Mouse (Mus musculus): Measurements from ENCODE around the gene Lamc2. TPM values are rescaled to one million over a fixed set of nuclear protein-coding genes. Genes with fewer than 3 reads are reported as not detected.
A peak's percentile ranks its signal among the peaks of the same experiment; 100 is the strongest.

Gene Lamc2
- polyA plus RNA-seq, 1 experiment from 2014 or later = 62.9 TPM

DNA sequence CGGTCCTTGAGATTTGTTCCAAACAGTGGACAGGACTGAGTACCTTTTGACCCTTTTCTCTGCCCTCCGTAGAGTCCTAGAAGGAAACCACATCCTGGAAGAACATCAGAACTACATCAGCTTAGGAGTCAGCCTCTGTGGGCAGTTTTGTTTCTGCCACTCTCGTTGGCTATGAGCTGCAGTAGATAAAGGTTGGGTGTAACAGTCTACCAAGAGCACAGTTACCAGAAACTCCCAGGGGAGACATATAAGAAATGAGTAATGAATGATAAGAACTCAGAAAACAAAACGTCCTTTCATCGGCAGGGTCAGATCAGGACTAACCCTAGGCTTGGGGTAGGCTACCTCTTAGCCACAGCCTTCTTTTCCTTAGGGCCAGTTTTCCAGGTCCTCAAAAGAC is 64.9 kb downstream of the Lamc2 start:
- Histone ChIP-seq H3K27me3 (replicated peaks; ENCODE audit: insufficient read depth, low read length) (no peaks in the 10 kb centered on the region), H3K9ac (replicated peaks; ENCODE audit: low read depth) (no peak overlapping the region), H3K4me1 (ENCODE audit: insufficient read depth, low read depth, low read length) (peaks cover 6% of the 10 kb centered on the region), H3K4me3 (ENCODE audit: low read depth, low read length) (no peak overlapping the region), H3K36me3 (ENCODE audit: insufficient read depth, low read length) (no peaks in the 10 kb centered on the region), H3K4me2 (replicated peaks; ENCODE audit: low read depth, low read length) (no peak overlapping the region), H3K9me3 (ENCODE audit: low read length) (no peaks in the 10 kb centered on the region), H3K27ac (ENCODE audit: low read length) (no peak overlapping the region)
- no peak for DNase-seq (ENCODE audit: low spot score)
- WGBS = 66% methylated on average over 5 of the region's 5 CpGs
- no peak for ATAC-seq
- TF ChIP-seq CTCF (IDR thresholded peaks at IDR 0.05) = no peak
- 0 out of 2 replicates have a peak, but pooled peaks have one; percentile 37 for TF ChIP-seq EP300 (IDR thresholded peaks at IDR 0.05)

GRCm38 (mm10) chr1:153120544-153120943 is 65.7 kb downstream of the Lamc2 start:
- no peak overlapping the region for H3K4me3 ChIP-seq (ENCODE audit: low read depth, low read length)
- H3K4me1 ChIP-seq (ENCODE audit: insufficient read depth, low read depth, low read length) = no peaks in the 10 kb centered on the region
- no peak overlapping the region for H3K4me2 ChIP-seq (replicated peaks; ENCODE audit: low read depth, low read length)
- H3K9ac ChIP-seq (replicated peaks; ENCODE audit: low read depth) = no peak overlapping the region
- H3K27ac ChIP-seq (ENCODE audit: low read length) = no peak overlapping the region
- DNase-seq (ENCODE audit: low spot score) = no peak
- no peak for ATAC-seq
- no peak for TF ChIP-seq EP300 (IDR thresholded peaks at IDR 0.05)
- TF ChIP-seq CTCF (IDR thresholded peaks at IDR 0.05) = no peak
- WGBS = 63% methylated on average over 6 of the region's 6 CpGs
- no peaks in the 10 kb centered on the region for H3K9me3 ChIP-seq (ENCODE audit: low read length)
- no peaks in the 10 kb centered on the region for H3K36me3 ChIP-seq (ENCODE audit: insufficient read depth, low read length)
- no peaks in the 10 kb centered on the region for H3K27me3 ChIP-seq (replicated peaks; ENCODE audit: insufficient read depth, low read length)

DNA sequence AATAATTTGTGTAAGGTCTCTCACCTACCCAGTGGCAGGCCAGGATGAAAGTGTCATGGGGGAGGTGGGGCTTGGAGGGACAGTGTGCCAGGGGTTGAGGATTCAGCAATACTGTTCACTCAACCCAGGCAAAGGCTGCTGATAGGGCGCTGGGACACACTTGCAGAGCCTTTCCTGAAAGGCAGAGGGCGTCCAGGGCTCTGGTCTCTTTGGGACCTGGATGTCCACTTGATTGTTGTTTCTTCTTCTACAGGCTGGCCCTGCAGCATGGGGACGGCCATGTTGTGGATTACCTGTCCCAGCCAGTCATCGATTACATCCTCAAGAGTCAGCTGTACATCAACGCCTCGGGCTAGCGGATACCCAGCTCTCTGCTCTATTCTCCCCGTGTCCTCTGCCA is 70.9 kb downstream of the Lamc2 start:
- Histone ChIP-seq H3K36me3 (ENCODE audit: insufficient read depth, low read length) (no peaks in the 10 kb centered on the region), H3K4me2 (replicated peaks; ENCODE audit: low read depth, low read length) (no peak overlapping the region), H3K27ac (ENCODE audit: low read length) (no peak overlapping the region), H3K4me1 (ENCODE audit: insufficient read depth, low read depth, low read length) (no peaks in the 10 kb centered on the region), H3K4me3 (ENCODE audit: low read depth, low read length) (no peak overlapping the region), H3K9ac (replicated peaks; ENCODE audit: low read depth) (no peak overlapping the region), H3K27me3 (replicated peaks; ENCODE audit: insufficient read depth, low read length) (no peaks in the 10 kb centered on the region), H3K9me3 (ENCODE audit: low read length) (no peaks in the 10 kb centered on the region)
- no peak for ATAC-seq
- WGBS = 82% methylated on average over 8 of the region's 8 CpGs
- DNase-seq (ENCODE audit: low spot score) = peak; percentile 4
- no peak for TF ChIP-seq EP300 (IDR thresholded peaks at IDR 0.05)
- peak; percentile 45 for TF ChIP-seq CTCF (IDR thresholded peaks at IDR 0.05)

- Histone ChIP-seq H3K27ac (ENCODE audit: low read length) (0 out of 2 replicates have a peak overlapping the region, but pooled peaks have one; percentile 9), H3K36me3 (ENCODE audit: insufficient read depth, low read length) (no peaks in the 10 kb centered on the region), H3K4me3 (ENCODE audit: low read depth, low read length) (no peak overlapping the region), H3K4me1 (ENCODE audit: insufficient read depth, low read depth, low read length) (0 out of 2 replicates have a peak, but pooled peaks cover 2% of the 10 kb centered on the region), H3K4me2 (replicated peaks; ENCODE audit: low read depth, low read length) (no peak overlapping the region), H3K9me3 (ENCODE audit: low read length) (no peaks in the 10 kb centered on the region), H3K27me3 (replicated peaks; ENCODE audit: insufficient read depth, low read length) (no peaks in the 10 kb centered on the region), H3K9ac (replicated peaks; ENCODE audit: low read depth) (no peak overlapping the region)
- no peak for TF ChIP-seq CTCF (IDR thresholded peaks at IDR 0.05)
- TF ChIP-seq EP300 (IDR thresholded peaks at IDR 0.05) = no peak
- WGBS = 46% methylated on average over 4 of the region's 4 CpGs
- ATAC-seq (no peak), DNase-seq (ENCODE audit: low spot score) (peak; percentile 24)
Measured at GRCm38 (mm10) chr1:153111596-153111995, 74.7 kb downstream of the Lamc2 start.

DNA sequence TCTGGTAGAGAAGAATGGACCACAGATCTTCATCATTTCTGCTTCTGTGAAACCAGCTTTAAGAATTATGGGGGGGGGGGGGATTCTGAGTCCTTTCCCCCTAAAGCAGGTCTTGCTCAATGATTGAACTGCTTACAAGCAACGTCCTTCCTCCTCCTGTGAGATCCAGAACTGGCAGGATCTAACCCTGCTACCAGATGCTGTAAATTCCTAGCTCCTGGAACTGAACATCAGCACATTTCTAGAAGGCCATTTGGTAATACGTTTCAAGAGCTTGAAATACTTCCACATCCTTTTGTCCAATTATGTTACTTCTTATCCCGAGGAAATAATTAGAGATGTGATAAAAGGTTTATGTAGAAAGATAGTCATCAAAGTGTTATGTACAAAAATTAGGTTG is 76.4 kb downstream of the Lamc2 start:
- Histone ChIP-seq H3K9me3 (ENCODE audit: low read length) (no peaks in the 10 kb centered on the region), H3K4me2 (replicated peaks; ENCODE audit: low read depth, low read length) (no peak overlapping the region), H3K9ac (replicated peaks; ENCODE audit: low read depth) (no peak overlapping the region), H3K4me3 (ENCODE audit: low read depth, low read length) (no peak overlapping the region), H3K27me3 (replicated peaks; ENCODE audit: insufficient read depth, low read length) (no peaks in the 10 kb centered on the region), H3K27ac (ENCODE audit: low read length) (no peak overlapping the region), H3K36me3 (ENCODE audit: insufficient read depth, low read length) (no peaks in the 10 kb centered on the region), H3K4me1 (ENCODE audit: insufficient read depth, low read depth, low read length) (0 out of 2 replicates have a peak, but pooled peaks cover 2% of the 10 kb centered on the region)
- ATAC-seq (peak; percentile 51), DNase-seq (ENCODE audit: low spot score) (peak; percentile 75)
- 34% methylated on average over 3 of the region's 3 CpGs for WGBS
- TF ChIP-seq CTCF (IDR thresholded peaks at IDR 0.05) (no peak), EP300 (IDR thresholded peaks at IDR 0.05) (no peak)

- H3K9ac ChIP-seq (replicated peaks; ENCODE audit: low read depth) = no peak overlapping the region
- H3K27me3 ChIP-seq (replicated peaks; ENCODE audit: insufficient read depth, low read length) = no peaks in the 10 kb centered on the region
- H3K27ac ChIP-seq (ENCODE audit: low read length) = no peak overlapping the region
- no peaks in the 10 kb centered on the region for H3K9me3 ChIP-seq (ENCODE audit: low read length)
- ATAC-seq (no peak), DNase-seq (ENCODE audit: low spot score) (no peak)
- H3K4me1 ChIP-seq (ENCODE audit: insufficient read depth, low read depth, low read length) = 0 out of 2 replicates have a peak, but pooled peaks cover 2% of the 10 kb centered on the region
- no peak overlapping the region for H3K4me3 ChIP-seq (ENCODE audit: low read depth, low read length)
- WGBS = 85% methylated on average over 5 of the region's 5 CpGs
- H3K4me2 ChIP-seq (replicated peaks; ENCODE audit: low read depth, low read length) = no peak overlapping the region
- no peaks in the 10 kb centered on the region for H3K36me3 ChIP-seq (ENCODE audit: insufficient read depth, low read length)
- TF ChIP-seq CTCF (IDR thresholded peaks at IDR 0.05) = no peak
- TF ChIP-seq EP300 (IDR thresholded peaks at IDR 0.05) = no peak
Measured at GRCm38 (mm10) chr1:153109346-153109745, 76.9 kb downstream of the Lamc2 start.

DNA sequence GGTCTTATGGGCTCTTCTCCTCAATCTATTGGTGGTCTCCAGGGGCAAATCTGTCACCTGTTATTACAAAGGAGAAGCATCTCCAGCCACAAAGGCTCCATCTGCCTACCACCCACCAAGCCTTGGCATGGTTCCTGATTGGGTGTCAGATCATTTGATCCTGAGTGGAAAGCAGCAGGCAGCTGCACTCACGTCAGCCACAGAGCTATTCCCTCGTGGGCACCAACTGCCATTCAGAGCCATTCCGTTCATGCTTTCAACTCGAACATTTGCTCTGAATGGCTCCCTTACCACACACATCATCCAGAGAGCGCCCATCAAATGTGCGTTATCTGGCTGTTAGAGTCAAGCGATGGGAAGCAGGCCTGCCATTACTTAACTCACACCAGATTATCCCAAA is 78.4 kb downstream of the Lamc2 start:
- WGBS = 52% methylated on average over 7 of the region's 7 CpGs
- H3K27me3 ChIP-seq (replicated peaks; ENCODE audit: insufficient read depth, low read length) = no peaks in the 10 kb centered on the region
- ATAC-seq = peak; percentile 45

More for the DNA sequence above, 78.4 kb downstream of the Lamc2 start:
- Histone ChIP-seq H3K9me3 (ENCODE audit: low read length) (no peaks in the 10 kb centered on the region), H3K4me2 (replicated peaks; ENCODE audit: low read depth, low read length) (no peak overlapping the region), H3K36me3 (ENCODE audit: insufficient read depth, low read length) (no peaks in the 10 kb centered on the region), H3K27ac (ENCODE audit: low read length) (no peak overlapping the region), H3K9ac (replicated peaks; ENCODE audit: low read depth) (no peak overlapping the region), H3K4me3 (ENCODE audit: low read depth, low read length) (no peak overlapping the region), H3K4me1 (ENCODE audit: insufficient read depth, low read depth, low read length) (0 out of 2 replicates have a peak, but pooled peaks cover 2% of the 10 kb centered on the region)
- peak; percentile 42 for DNase-seq (ENCODE audit: low spot score)
- TF ChIP-seq CTCF (IDR thresholded peaks at IDR 0.05) (no peak), EP300 (IDR thresholded peaks at IDR 0.05) (no peak)
